Mouse (Mus musculus) hindbrain, embryonic 16.5 days (tissue): ENCODE results near the gene Cth. TPM values are rescaled to one million over a fixed set of nuclear protein-coding genes. Genes with fewer than 3 reads are reported as not detected.
A peak's percentile ranks its signal among the peaks of the same experiment; 100 is the strongest.

Experiments
- ATAC-seq: fragments of 200-750 bp; cut with Nextera tagmentation; 2 replicates; pipeline ENCODE4 v1.8.0; 2017; ENCODE audit warnings: moderate TSS enrichment, moderate library complexity
- H3K27ac ChIP-seq: fragments of 300-500 bp; sonication (generic); 2 replicates; pipeline ENCODE4 v1.5.1; 2014; ENCODE audit warnings: low read depth, mild to moderate bottlenecking, control low read depth, low read length, moderate library complexity
- H3K27me3 ChIP-seq: fragments of 300-500 bp; sonication (generic); replicated peaks from 2 replicates; pipeline ENCODE4 v1.6.1; 2014; ENCODE audit warnings: low read length; ENCODE audit not compliant: control insufficient read depth, insufficient read depth
- H3K36me3 ChIP-seq: fragments of 300-500 bp; sonication (generic); 2 replicates; pipeline ENCODE4 v1.6.1; 2014; ENCODE audit warnings: mild to moderate bottlenecking, low read length, moderate library complexity, mixed read lengths; ENCODE audit not compliant: control insufficient read depth, insufficient read depth
- H3K4me1 ChIP-seq: fragments of 300-500 bp; sonication (generic); 2 replicates; pipeline ENCODE4 v1.6.1; 2014; ENCODE audit warnings: low read depth, low read length; ENCODE audit not compliant: control insufficient read depth, insufficient read depth
- H3K4me2 ChIP-seq: fragments of 300-500 bp; sonication (generic); 2 replicates; pipeline ENCODE4 v1.6.1; 2014; ENCODE audit warnings: mild to moderate bottlenecking, low read length, control low read depth, moderate library complexity
- H3K4me3 ChIP-seq: fragments of 300-500 bp; sonication (generic); 2 replicates; pipeline ENCODE4 v1.5.1; 2014; ENCODE audit warnings: mild to moderate bottlenecking, low read length, control low read depth, moderate library complexity
- H3K9ac ChIP-seq: fragments of 300-500 bp; sonication (generic); 2 replicates; pipeline ENCODE4 v1.6.1; 2014; ENCODE audit warnings: low read depth, mild to moderate bottlenecking, control low read depth, low read length, moderate library complexity
- H3K9me3 ChIP-seq: fragments of 300-500 bp; sonication (generic); 2 replicates; pipeline ENCODE4 v1.6.1; 2014; ENCODE audit warnings: mild to moderate bottlenecking, low read length, moderate library complexity; ENCODE audit not compliant: control insufficient read depth
- WGBS: fragments of 180-500 bp; shearing (Covaris S2); extraction: QIAGEN DNeasy Blood & Tissue Kit; methylation state at CpG from one replicate; pipeline ENCODE4 v1.1.7; 2014; 5-methylcytosine and 5-hydroxymethylcytosine counted together
- polyA plus RNA-seq: library from polyadenylated mRNA; unstranded; fragments of >200 nt; fragmentation: Nextera tagmentation; extraction: Ambion mirVana; gene quantifications from 2 replicates; pipeline ENCODE4 v1.2.1, GENCODE M21; 2015

Cth gene
- polyA plus RNA-seq = 2.6 and 3.5 TPM in 2 replicates

- Histone ChIP-seq H3K27ac (no peak within 1 kb of the TSS), H3K4me2 (peak within 1 kb of the TSS; percentile 98), H3K4me1 (peaks cover 2% of the 10 kb centered on the region; the same call in 1 of the 2 replicates), H3K36me3 (no peaks in the 10 kb centered on the region), H3K4me3 (peak within 1 kb of the TSS; percentile 58), H3K27me3 (no peaks in the 10 kb centered on the region), H3K9ac (peak within 1 kb of the TSS; percentile 64), H3K9me3 (no peaks in the 10 kb centered on the region)
- under 1% methylated on average over 30 of the region's 30 CpGs for WGBS
- peak; percentile 100 for ATAC-seq
These were observed at the start of gene Cth for GRCm38 (mm10) chr3:157924692-157925328. Gene Cth (minus strand): TSS chr3:157925077.

- H3K9me3 ChIP-seq = no peaks in the 10 kb centered on the region
- no peak for ATAC-seq
- H3K4me3 ChIP-seq = no peak overlapping the region
- H3K27me3 ChIP-seq = no peaks in the 10 kb centered on the region
- 100% methylated on average over 2 of the region's 2 CpGs for WGBS
- no peak overlapping the region for H3K9ac ChIP-seq
- H3K4me2 ChIP-seq = no peak overlapping the region
- H3K27ac ChIP-seq = no peak overlapping the region
- peaks cover 2% of the 10 kb centered on the region for H3K36me3 ChIP-seq
- H3K4me1 ChIP-seq = no peaks in the 10 kb centered on the region
These were observed 48.4 kb upstream of the Cth start for GRCm38 (mm10) chr3:157973236-157973635.

- H3K27ac ChIP-seq = no peak overlapping the region
- peaks cover 2% of the 10 kb centered on the region for H3K36me3 ChIP-seq
- no peaks in the 10 kb centered on the region for H3K4me1 ChIP-seq
- no peak for ATAC-seq
- no peaks in the 10 kb centered on the region for H3K9me3 ChIP-seq
- no peak overlapping the region for H3K9ac ChIP-seq
- H3K4me3 ChIP-seq = no peak overlapping the region
- no peak overlapping the region for H3K4me2 ChIP-seq
- no peaks in the 10 kb centered on the region for H3K27me3 ChIP-seq
- WGBS = 87% methylated on average over 2 of the region's 2 CpGs
These were observed 46.3 kb upstream of the Cth start for GRCm38 (mm10) chr3:157971151-157971550.

- no peak for ATAC-seq
- Histone ChIP-seq H3K4me2 (no peak overlapping the region), H3K27ac (no peak overlapping the region), H3K36me3 (peaks cover 2% of the 10 kb centered on the region), H3K9ac (no peak overlapping the region), H3K9me3 (no peaks in the 10 kb centered on the region), H3K4me3 (no peak overlapping the region), H3K4me1 (no peaks in the 10 kb centered on the region), H3K27me3 (no peaks in the 10 kb centered on the region)
These were observed 32.4 kb upstream of the Cth start for GRCm38 (mm10) chr3:157957320-157957719.

- Histone ChIP-seq H3K27me3 (no peaks in the 10 kb centered on the region), H3K27ac (no peak overlapping the region), H3K36me3 (no peaks in the 10 kb centered on the region), H3K4me3 (no peak overlapping the region), H3K4me2 (no peak overlapping the region), H3K9ac (no peak overlapping the region), H3K9me3 (no peaks in the 10 kb centered on the region), H3K4me1 (no peaks in the 10 kb centered on the region)
- no peak for ATAC-seq
- WGBS = 94% methylated on average over 3 of the region's 3 CpGs
These were observed 31.3 kb upstream of the Cth start for GRCm38 (mm10) chr3:157956201-157956600.

- WGBS = 84% methylated on average over 2 of the region's 2 CpGs
- no peaks in the 10 kb centered on the region for H3K36me3 ChIP-seq
- no peak overlapping the region for H3K4me3 ChIP-seq
- H3K4me2 ChIP-seq = no peak overlapping the region
- H3K27me3 ChIP-seq = no peaks in the 10 kb centered on the region
- no peak for ATAC-seq
- H3K27ac ChIP-seq = no peak overlapping the region
- H3K9ac ChIP-seq = no peak overlapping the region
- no peaks in the 10 kb centered on the region; the same call in 1 of the 2 replicates for H3K4me1 ChIP-seq
- no peaks in the 10 kb centered on the region for H3K9me3 ChIP-seq
These were observed 30.6 kb upstream of the Cth start for GRCm38 (mm10) chr3:157955466-157955865.

GRCm38 (mm10) chr3:157952716-157953115, 27.8 kb upstream of the Cth start:
- Histone ChIP-seq H3K9me3 (no peaks in the 10 kb centered on the region), H3K4me3 (no peak overlapping the region), H3K27ac (no peak overlapping the region), H3K9ac (no peak overlapping the region), H3K27me3 (no peaks in the 10 kb centered on the region), H3K4me1 (peaks cover 12% of the 10 kb centered on the region), H3K36me3 (no peaks in the 10 kb centered on the region), H3K4me2 (no peak overlapping the region)
- WGBS = 92% methylated on average over 2 of the region's 2 CpGs
- ATAC-seq = no peak

GRCm38 (mm10) chr3:157947383-157948280, 22.8 kb upstream of the Cth start:
- no peaks in the 10 kb centered on the region for H3K36me3 ChIP-seq
- H3K4me2 ChIP-seq = peak overlapping the region; percentile 95
- peak overlapping the region; percentile 94 for H3K9ac ChIP-seq
- H3K27me3 ChIP-seq = no peaks in the 10 kb centered on the region
- peak overlapping the region; percentile 93 for H3K4me3 ChIP-seq
- peak overlapping the region; percentile 97 for H3K27ac ChIP-seq
- under 1% methylated on average over 58 of the region's 93 CpGs for WGBS
- H3K4me1 ChIP-seq = peaks cover 12% of the 10 kb centered on the region
- peak; percentile 73 for ATAC-seq
- no peaks in the 10 kb centered on the region for H3K9me3 ChIP-seq

GRCm38 (mm10) chr3:157946843-157947358, 22.0 kb upstream of the Cth start, which contains the start of gene Ankrd13c:
Gene Ankrd13c (plus strand): TSS chr3:157947239.
- peak; percentile 99 for ATAC-seq
- peak within 1 kb of the TSS; percentile 97 for H3K27ac ChIP-seq
- H3K4me3 ChIP-seq = peak within 1 kb of the TSS; percentile 93
- peak within 1 kb of the TSS; percentile 95 for H3K4me2 ChIP-seq
- H3K9me3 ChIP-seq = no peaks in the 10 kb centered on the region
- H3K9ac ChIP-seq = peak within 1 kb of the TSS; percentile 94
- H3K27me3 ChIP-seq = no peaks in the 10 kb centered on the region
- no peaks in the 10 kb centered on the region for H3K36me3 ChIP-seq
- WGBS = 0% methylated on average over 35 of the region's 45 CpGs
- peaks cover 12% of the 10 kb centered on the region for H3K4me1 ChIP-seq
